Mouse (Mus musculus) liver, postnatal 0 days (tissue): ENCODE data around the gene Ly6g6f.

Experiments used
- CTCF ChIP-seq: sonication (generic); IDR thresholded peaks from 2 replicates; pipeline ENCODE4 v1.5.1; 2016; ENCODE audit warnings: antibody characterized with exemption, low read depth
- EP300 ChIP-seq: IDR thresholded peaks from 2 replicates; pipeline ENCODE4 v1.6.1; 2016; ENCODE audit warnings: antibody characterized with exemption, low read depth, mild to moderate bottlenecking

- TF ChIP-seq CTCF (no peak), EP300 (no peak)
Observed at GRCm38 (mm10) chr17:35060737-35061297, 24.6 kb downstream of the Ly6g6f start.
